Mouse (Mus musculus): ENCODE measurements around the gene Fam71d.
A peak's percentile ranks its signal among the peaks of the same experiment; 100 is the strongest.

Fam71d gene

DNA sequence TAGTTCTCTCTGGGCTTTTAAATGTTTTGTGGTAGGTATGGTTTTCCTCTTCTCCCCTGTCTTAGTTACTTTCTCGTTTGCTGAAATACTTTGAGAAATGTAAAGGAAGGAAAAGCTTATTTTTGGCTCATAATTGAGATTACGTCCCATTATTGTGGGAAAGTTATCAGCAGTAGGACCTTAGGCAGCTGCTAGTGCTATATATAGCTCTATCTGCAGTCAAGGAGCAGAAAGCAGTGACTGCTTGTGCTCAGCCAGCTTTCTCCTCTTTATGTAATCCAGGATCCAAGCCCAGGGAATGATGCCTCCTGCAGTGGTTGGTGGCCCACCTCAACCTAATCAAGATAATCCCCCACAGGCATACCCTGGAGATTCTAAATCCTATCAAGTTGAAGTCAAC is 81.9 kb downstream of the Fam71d start:
- DNase-seq (ENCODE audit: extremely low spot score): no peak

DNA sequence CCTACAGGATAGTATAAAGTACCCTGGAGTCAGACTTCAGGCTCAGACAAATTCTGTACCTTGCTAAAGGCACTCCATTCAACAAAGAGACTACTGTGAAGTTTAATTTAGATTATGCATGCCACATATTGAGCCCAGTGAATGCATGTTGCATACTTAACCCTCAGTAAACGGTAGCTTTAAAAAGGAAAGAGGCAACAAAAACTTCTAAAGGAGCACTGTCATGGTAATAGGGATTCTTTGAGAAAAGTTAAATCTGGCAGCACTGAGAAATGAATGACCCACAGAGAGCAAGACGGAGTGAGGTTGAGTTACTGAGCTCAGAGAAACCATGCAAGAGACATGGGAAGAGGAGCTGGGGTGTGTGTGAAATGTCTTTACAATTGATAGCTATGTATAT is 86.6 kb downstream of the Fam71d start:
- DNase-seq (ENCODE audit: extremely low spot score): peak; percentile 13

DNA sequence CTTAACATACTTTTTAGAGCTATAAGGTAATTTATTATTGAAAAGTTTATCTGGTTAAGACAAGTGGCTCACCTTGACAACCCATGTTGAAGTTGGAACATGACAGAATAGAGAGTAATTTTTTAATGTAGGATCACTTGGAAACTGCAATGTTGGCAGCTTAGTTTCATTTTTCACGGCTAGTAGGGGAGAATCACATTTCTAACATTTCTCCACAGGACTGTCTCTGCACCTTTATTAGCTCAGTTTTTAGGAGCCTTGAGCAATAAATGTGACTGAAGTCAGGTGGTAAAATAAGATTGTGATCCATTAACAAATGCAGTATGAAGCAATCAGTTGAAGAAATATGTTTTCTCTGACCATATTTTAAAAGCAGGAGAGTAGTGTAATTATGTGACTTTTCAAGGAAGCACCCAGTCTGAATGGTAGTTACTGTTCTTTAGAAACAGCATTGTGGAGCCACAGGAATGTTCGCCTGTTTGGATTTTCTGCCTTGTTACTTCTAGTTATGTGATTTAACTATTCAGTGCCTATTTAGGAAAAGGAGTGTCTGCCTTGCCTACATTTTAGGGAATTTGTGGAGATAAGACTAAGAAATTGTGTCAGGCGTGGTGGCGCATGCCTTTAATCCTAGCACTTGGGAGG is 87.2 kb downstream of the Fam71d start:
- no peak for DNase-seq (ENCODE audit: extremely low spot score)
